ENCODE assay signal across 8 mouse cellular contexts in genomic region chrX:168639556-168640356, GRCm38 (mm10). TPM values are rescaled to one million over a fixed set of nuclear protein-coding genes. Genes with fewer than 3 reads are reported as not detected.
A peak's percentile ranks its signal among the peaks of the same experiment; 100 is the strongest.
DNase-seq lines count a peak whose midpoint lies in the region; ATAC-seq and TF ChIP-seq lines count a peak whose summit lies in the region.

No protein-coding gene starts in this region.

- in situ Hi-C loops in ES-E14 (cut with MboI; ENCODE audit: low sequenced_read_pairs in 2 of 2, unreplicated experiment in 2 of 2) = no loop called here

- 21% methylated on average over 11 of the region's 11 CpGs for WGBS in forebrain, embryonic 16.5 days
- WGBS in lung, adult 2 months = 20% methylated on average over 11 of the region's 11 CpGs
- WGBS in neural tube, embryonic 15.5 days = 23% methylated on average over 11 of the region's 11 CpGs

- peak overlapping the region; percentile 39 for H3K4me2 ChIP-seq in forebrain, embryonic 16.5 days (ENCODE audit: low read length)
- H3K4me2 ChIP-seq in neural tube, embryonic 15.5 days = peak overlapping the region; percentile 52

- H3K9ac ChIP-seq in ES-E14 (ENCODE audit: insufficient read depth, low read depth, low read length, poor library complexity, severe bottlenecking) = no peak overlapping the region; the same call in 1 of the 2 replicates
- H3K9ac ChIP-seq in forebrain, embryonic 16.5 days (replicated peaks; ENCODE audit: low read depth, low read length) = peak overlapping the region; percentile 12; the same call in 1 of the 2 replicates
- H3K9ac ChIP-seq in neural tube, embryonic 15.5 days (replicated peaks) = no peak overlapping the region; the same call in 1 of the 2 replicates

- H3K36me3 ChIP-seq in ES-E14 (ENCODE audit: control insufficient read depth, insufficient read depth, low read length, poor library complexity, severe bottlenecking) = no peaks in the 10 kb centered on the region
- no peaks in the 10 kb centered on the region for H3K36me3 ChIP-seq in forebrain, embryonic 16.5 days (ENCODE audit: control insufficient read depth, insufficient read depth)
- no peaks in the 10 kb centered on the region for H3K36me3 ChIP-seq in neural tube, embryonic 15.5 days

- no peak overlapping the region; a peak in 1 of 4 replicates for H3K4me3 ChIP-seq in ES-E14 (ENCODE audit: insufficient read depth in 1 of 2, low read depth in 1 of 2, low read length in 2 of 2, poor library complexity in 1 of 2, severe bottlenecking in 1 of 2)
- H3K4me3 ChIP-seq in forebrain, embryonic 16.5 days (replicated peaks; ENCODE audit: low read length) = peak overlapping the region; percentile 28
- peak overlapping the region; percentile 80 for H3K4me3 ChIP-seq in lung, adult 2 months (replicated peaks; ENCODE audit: extremely low read depth, low read depth, low read length)
- peak overlapping the region; percentile 30 for H3K4me3 ChIP-seq in neural tube, embryonic 15.5 days (replicated peaks)

- ATAC-seq in forebrain, embryonic 16.5 days = peak; percentile 70; the same call in 1 of the 2 replicates
- ATAC-seq in neural tube, embryonic 15.5 days (ENCODE audit: low FRiP score) = peak; percentile 31; the same call in 1 of the 2 replicates

- peak; percentile 46 for TF ChIP-seq CTCF in lung, adult 2 months (IDR thresholded peaks at IDR 0.05; ENCODE audit: insufficient read depth, low read length)

- H3K27ac ChIP-seq in ES-E14 (ENCODE audit: insufficient read depth, low read depth, low read length, poor library complexity, severe bottlenecking) = no peak overlapping the region
- H3K27ac ChIP-seq in forebrain, embryonic 16.5 days (ENCODE audit: low read length) = no peak overlapping the region
- no peak overlapping the region for H3K27ac ChIP-seq in neural tube, embryonic 15.5 days (replicated peaks)

- no peaks in the 10 kb centered on the region for H3K4me1 ChIP-seq in ES-E14 (ENCODE audit: control insufficient read depth in 2 of 2, insufficient read depth in 2 of 2, low read length in 2 of 2, poor library complexity in 1 of 2)
- H3K4me1 ChIP-seq in forebrain, embryonic 16.5 days (replicated peaks; ENCODE audit: control insufficient read depth, insufficient read depth, low read length) = no peaks in the 10 kb centered on the region
- H3K4me1 ChIP-seq in lung, adult 2 months (ENCODE audit: control insufficient read depth, insufficient read depth, low read length) = no peaks in the 10 kb centered on the region
- H3K4me1 ChIP-seq in neural tube, embryonic 15.5 days = no peaks in the 10 kb centered on the region

- H3K27me3 ChIP-seq in forebrain, embryonic 16.5 days (replicated peaks; ENCODE audit: control insufficient read depth, insufficient read depth, low read length) = no peaks in the 10 kb centered on the region
- peaks cover 10% of the 10 kb centered on the region; the same call in 1 of the 2 replicates for H3K27me3 ChIP-seq in neural tube, embryonic 15.5 days (replicated peaks)

- peak; percentile 28 for DNase-seq in ES-E14 (ENCODE audit: low read depth, low spot score)
- peak; percentile 38 for DNase-seq in cerebellum, adult 11-12 months
- DNase-seq in heart, postnatal 36 days = peak; percentile 71 to 73
- peak; percentile 45 to 62 for DNase-seq in layer of hippocampus, adult 18-20 months (ENCODE audit: low spot score in 2 of 2)
- peak; percentile 62 for DNase-seq in lung, adult 2 months
- peak; percentile 64 for DNase-seq in testis, postnatal 10 days (ENCODE audit: low spot score)

- no peak for TF ChIP-seq POLR2A in lung, adult 2 months (IDR thresholded peaks at IDR 0.05; ENCODE audit: borderline replicate concordance, extremely low read depth, low read depth, low read length)

- no peaks in the 10 kb centered on the region for H3K9me3 ChIP-seq in ES-E14 (ENCODE audit: control insufficient read depth, insufficient read depth, low read depth, low read length)
- no peaks in the 10 kb centered on the region for H3K9me3 ChIP-seq in forebrain, embryonic 16.5 days (ENCODE audit: control insufficient read depth, low read length)
- H3K9me3 ChIP-seq in neural tube, embryonic 15.5 days (replicated peaks) = no peaks in the 10 kb centered on the region

- intact Hi-C loops in heart, postnatal 36 days (cut with DNase I) = no loop called here

TF ChIP-seq in ES-E14, 5 proteins besides CTCF, POLR2A, EP300 and RAD21:
- TF ChIP-seq ZC3H11A (IDR thresholded peaks at IDR 0.05; ENCODE audit: borderline replicate concordance, low read depth, low read length) (no peak), MAFK (IDR thresholded peaks at IDR 0.05; ENCODE audit: insufficient read depth, low read depth, low read length) (no peak), CHD2 (IDR thresholded peaks at IDR 0.05; ENCODE audit: low read depth, low read length) (no peak), ZNF384 (IDR thresholded peaks at IDR 0.05; ENCODE audit: low read depth, low read length) (no peak), HCFC1 (IDR thresholded peaks at IDR 0.05; ENCODE audit: borderline replicate concordance, insufficient read depth, low read length) (no peak)
TF ChIP-seq in ES-E14: peak in this region for 0.

RNA-seq across cellular contexts. Expression of gene Msl3, which starts 33.9 kb away (rescaled TPM):
- total RNA-seq in ES-E14 (2012; rRNA removed) = 4.4 and 7.2 TPM in 2 replicates
- 21.0 and 25.9 TPM in 2 replicates for polyA plus RNA-seq in forebrain, embryonic 16.5 days (2015; fragmentation: Nextera tagmentation; extraction: Ambion mirVana)
- total RNA-seq in heart, postnatal 36 days (2021) = 10 to 100 TPM; 49.9 to 51.5 TPM
- total RNA-seq in layer of hippocampus, adult 18-20 months (2021) = 10 to 100 TPM; 21.3 to 23.5 TPM
- 10.4 and 13.3 TPM in 2 replicates for polyA plus RNA-seq in lung, adult 2 months (2012; rRNA removed)
- 18.3 and 24.7 TPM in 2 replicates for polyA plus RNA-seq in neural tube, embryonic 15.5 days (2015; fragmentation: Nextera tagmentation; extraction: Ambion mirVana)

Comparison
In these comparisons a context has a peak if more than half of its experiments do, and no peak if none do; other contexts are left out.
1. H3K4me3 ChIP-seq: peak in forebrain, embryonic 16.5 days (single experiment), lung, adult 2 months (single experiment) and neural tube, embryonic 15.5 days (single experiment); none in ES-E14 (0 of 2).
2. Peak in every context shown above with its lines, with median percentiles within 50 percentile points of each other: DNase-seq.